Mouse (Mus musculus) kidney, adult 2 months (tissue): ENCODE data around the gene Olfr1367.

Source experiments
- CTCF ChIP-seq: fragments of 200-500 bp; conservative IDR thresholded peaks from 2 replicates; pipeline ENCODE4 v1.5.1; 2011; ENCODE audit warnings: low read depth, mild to moderate bottlenecking, control low read depth, low read length, moderate library complexity, mixed read lengths; ENCODE audit not compliant: insufficient read depth, insufficient read length
- POLR2A ChIP-seq: fragments of 200-500 bp; IDR thresholded peaks from one replicate; pipeline ENCODE4 v1.6.1; 2011; ENCODE audit warnings: low read depth, low read length, control low read depth

DNA sequence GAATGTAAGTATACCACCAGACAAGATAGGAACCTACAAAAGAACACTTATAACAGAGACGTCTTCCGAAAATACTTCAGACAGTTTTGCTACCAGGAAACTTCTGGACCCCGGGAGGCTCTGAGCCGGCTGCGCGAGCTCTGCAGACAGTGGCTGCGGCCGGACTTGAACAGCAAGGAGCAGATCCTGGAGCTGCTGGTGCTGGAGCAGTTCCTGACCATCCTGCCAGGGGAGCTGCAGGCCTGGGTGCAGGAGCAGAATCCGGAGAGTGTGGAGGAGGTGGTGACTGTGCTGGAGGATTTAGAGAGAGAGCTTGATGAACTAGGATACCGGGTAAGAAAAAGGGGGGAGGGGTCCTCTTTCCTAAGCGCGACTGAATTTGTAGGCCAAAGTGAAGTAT lies 17.0 kb downstream of the Olfr1367 start:
- TF ChIP-seq POLR2A (no peak), CTCF (no peak)
